Mouse (Mus musculus) limb, embryonic 11.5 days (tissue): ENCODE results near the gene Nktr. TPM values are rescaled to one million over a fixed set of nuclear protein-coding genes. Genes with fewer than 3 reads are reported as not detected.

Experiments used
- ATAC-seq: fragments of 200-750 bp; cut with Nextera tagmentation; 2 replicates; pipeline ENCODE4 v1.8.0; 2017; ENCODE audit warnings: low read depth; ENCODE audit not compliant: insufficient number of reproducible peaks, low FRiP score, low TSS enrichment
- DNase-seq: peaks from one replicate; pipeline ENCODE4 v3.0.0-alpha.2; 2015; ENCODE audit warnings: low spot score
- H3K27ac ChIP-seq: fragments of 300-500 bp; sonication (generic); replicated peaks from 2 replicates; pipeline ENCODE4 v1.5.1; 2014; ENCODE audit warnings: low read depth, mild to moderate bottlenecking, low read length
- H3K27me3 ChIP-seq: fragments of 300-500 bp; sonication (generic); 2 replicates; pipeline ENCODE4 v1.6.1; 2014; ENCODE audit warnings: mild to moderate bottlenecking, low read length, mixed read lengths; ENCODE audit not compliant: control insufficient read depth, insufficient read depth
- H3K36me3 ChIP-seq: fragments of 300-500 bp; sonication (generic); 2 replicates; pipeline ENCODE4 v1.6.1; 2014; ENCODE audit warnings: mild to moderate bottlenecking, low read length, moderate library complexity, mixed read lengths; ENCODE audit not compliant: control insufficient read depth, insufficient read depth
- H3K4me1 ChIP-seq: fragments of 300-500 bp; sonication (generic); 2 replicates; pipeline ENCODE4 v1.6.1; 2014; ENCODE audit warnings: low read length, mixed read lengths; ENCODE audit not compliant: control insufficient read depth, insufficient read depth
- H3K4me2 ChIP-seq: fragments of 300-500 bp; sonication (generic); 2 replicates; pipeline ENCODE4 v1.6.1; 2014; ENCODE audit warnings: low read depth, mild to moderate bottlenecking, moderate library complexity; ENCODE audit not compliant: severe bottlenecking
- H3K4me3 ChIP-seq: fragments of 300-500 bp; sonication (generic); 2 replicates; pipeline ENCODE4 v1.5.1; 2014; ENCODE audit warnings: low read depth, low read length
- H3K9ac ChIP-seq: fragments of 300-500 bp; sonication (generic); 2 replicates; pipeline ENCODE4 v1.6.1; 2014; ENCODE audit warnings: mild to moderate bottlenecking, low read length
- H3K9me3 ChIP-seq: fragments of 300-500 bp; sonication (generic); 2 replicates; pipeline ENCODE4 v1.6.1; 2016; ENCODE audit warnings: low read length; ENCODE audit not compliant: control insufficient read depth
- WGBS: fragments of 180-500 bp; shearing (Covaris S2); extraction: QIAGEN DNeasy Blood & Tissue Kit; methylation state at CpG from one replicate; pipeline ENCODE4 v1.1.7; 2014; 5-methylcytosine and 5-hydroxymethylcytosine counted together
- polyA plus RNA-seq: library from polyadenylated mRNA; unstranded; fragments of >200 nt; fragmentation: Nextera tagmentation; extraction: Ambion mirVana; gene quantifications from 2 replicates; pipeline ENCODE4 v1.2.1, GENCODE M21; 2014

Gene Nktr
- polyA plus RNA-seq, 1 experiment from 2014 or later: 65.1 TPM

- no peaks in the 10 kb centered on the region for H3K9me3 ChIP-seq
- 28% methylated on average over 6 of the region's 6 CpGs for WGBS
- no peaks in the 10 kb centered on the region for H3K27me3 ChIP-seq
- DNase-seq (peak; percentile 73), ATAC-seq (peak; percentile 67)
- no peaks in the 10 kb centered on the region for H3K4me1 ChIP-seq
- H3K27ac ChIP-seq: no peak overlapping the region
- no peak overlapping the region for H3K4me3 ChIP-seq
- no peak overlapping the region for H3K9ac ChIP-seq
- H3K4me2 ChIP-seq: no peak overlapping the region
- no peaks in the 10 kb centered on the region; the same call in 1 of the 2 replicates for H3K36me3 ChIP-seq
These were observed 39.4 kb upstream of the Nktr start for GRCm38 (mm10) chr9:121679549-121679948.

GRCm38 (mm10) chr9:121681191-121681590 is 37.8 kb upstream of the Nktr start:
- peaks cover 2% of the 10 kb centered on the region; the same call in 1 of the 2 replicates for H3K36me3 ChIP-seq
- no peak for ATAC-seq
- WGBS: 84% methylated on average over 8 of the region's 8 CpGs
- H3K4me2 ChIP-seq: no peak overlapping the region
- H3K4me3 ChIP-seq: no peak overlapping the region
- H3K9ac ChIP-seq: no peak overlapping the region
- DNase-seq: no peak
- H3K27ac ChIP-seq: no peak overlapping the region
- no peaks in the 10 kb centered on the region for H3K4me1 ChIP-seq
- H3K9me3 ChIP-seq: no peaks in the 10 kb centered on the region
- H3K27me3 ChIP-seq: no peaks in the 10 kb centered on the region

GRCm38 (mm10) chr9:121682037-121682680 is 36.8 kb upstream of the Nktr start:
- Histone ChIP-seq H3K27ac (no peak overlapping the region), H3K4me1 (no peaks in the 10 kb centered on the region), H3K9ac (no peak overlapping the region), H3K36me3 (peaks cover 3% of the 10 kb centered on the region; the same call in 1 of the 2 replicates), H3K9me3 (no peaks in the 10 kb centered on the region), H3K27me3 (no peaks in the 10 kb centered on the region), H3K4me3 (no peak overlapping the region), H3K4me2 (no peak overlapping the region)
- ATAC-seq (no peak), DNase-seq (no peak)
- WGBS: 73% methylated on average over 18 of the region's 18 CpGs

GRCm38 (mm10) chr9:121684702-121685101 is 34.3 kb upstream of the Nktr start:
- ATAC-seq (no peak), DNase-seq (no peak)
- Histone ChIP-seq H3K9me3 (no peaks in the 10 kb centered on the region), H3K4me3 (no peak overlapping the region), H3K4me2 (no peak overlapping the region), H3K27ac (no peak overlapping the region), H3K9ac (no peak overlapping the region), H3K27me3 (no peaks in the 10 kb centered on the region), H3K4me1 (no peaks in the 10 kb centered on the region), H3K36me3 (peaks cover 5% of the 10 kb centered on the region; the same call in 1 of the 2 replicates)
- 81% methylated on average over 7 of the region's 7 CpGs for WGBS

- peaks cover 7% of the 10 kb centered on the region; the same call in 1 of the 2 replicates for H3K36me3 ChIP-seq
- no peaks in the 10 kb centered on the region for H3K27me3 ChIP-seq
- no peak overlapping the region for H3K9ac ChIP-seq
- no peak overlapping the region for H3K4me2 ChIP-seq
- no peaks in the 10 kb centered on the region for H3K9me3 ChIP-seq
- 87% methylated on average over 15 of the region's 15 CpGs for WGBS
- H3K27ac ChIP-seq: no peak overlapping the region
- H3K4me3 ChIP-seq: no peak overlapping the region
- no peak for DNase-seq
- ATAC-seq: no peak
- H3K4me1 ChIP-seq: no peaks in the 10 kb centered on the region
These were observed 28.7 kb upstream of the Nktr start for GRCm38 (mm10) chr9:121690200-121690651.

- 92% methylated on average over 7 of the region's 7 CpGs for WGBS
- no peak for DNase-seq
- no peak overlapping the region for H3K4me2 ChIP-seq
- H3K27ac ChIP-seq: no peak overlapping the region
- H3K4me3 ChIP-seq: no peak overlapping the region
- ATAC-seq: no peak
- no peaks in the 10 kb centered on the region for H3K9me3 ChIP-seq
- H3K36me3 ChIP-seq: peaks cover 6% of the 10 kb centered on the region; the same call in 1 of the 2 replicates
- H3K4me1 ChIP-seq: no peaks in the 10 kb centered on the region
- H3K9ac ChIP-seq: no peak overlapping the region
- H3K27me3 ChIP-seq: no peaks in the 10 kb centered on the region
These were observed 28.2 kb upstream of the Nktr start for GRCm38 (mm10) chr9:121690734-121691133.

- ATAC-seq: no peak
- 73% methylated on average over 12 of the region's 12 CpGs for WGBS
- Histone ChIP-seq H3K36me3 (peaks cover 2% of the 10 kb centered on the region; the same call in 1 of the 2 replicates), H3K27ac (no peak overlapping the region), H3K27me3 (no peaks in the 10 kb centered on the region), H3K9ac (no peak overlapping the region), H3K4me2 (no peak overlapping the region), H3K9me3 (no peaks in the 10 kb centered on the region; the same call in 1 of the 2 replicates), H3K4me1 (no peaks in the 10 kb centered on the region), H3K4me3 (no peak overlapping the region)
- no peak for DNase-seq
These were observed 24.2 kb upstream of the Nktr start for GRCm38 (mm10) chr9:121694736-121695135.

GRCm38 (mm10) chr9:121696626-121697025 is 22.3 kb upstream of the Nktr start:
- Histone ChIP-seq H3K27ac (no peak overlapping the region), H3K4me2 (no peak overlapping the region), H3K9me3 (no peaks in the 10 kb centered on the region; the same call in 1 of the 2 replicates), H3K9ac (no peak overlapping the region), H3K4me1 (no peaks in the 10 kb centered on the region), H3K4me3 (no peak overlapping the region), H3K36me3 (no peaks in the 10 kb centered on the region; the same call in 1 of the 2 replicates), H3K27me3 (no peaks in the 10 kb centered on the region)
- WGBS: 93% methylated on average over 9 of the region's 9 CpGs
- 0 out of 2 replicates have a peak, but pooled peaks have one; percentile 13 for ATAC-seq
- DNase-seq: no peak
